Mouse (Mus musculus) 3T3-L1 (cell line): ENCODE results near the gene Dnaja2.

Experiments used
- DNase-seq: peaks from one replicate; pipeline ENCODE4 v3.0.0-alpha.2; 2015; ENCODE audit warnings: low read depth, low spot score

Gene Dnaja2

GRCm38 (mm10) chr8:85556986-85557600, 1.9 kb upstream of the Dnaja2 start:
- peak; percentile 39 for DNase-seq

- peak; percentile 73 for DNase-seq
Measured at GRCm38 (mm10) chr8:85554391-85555180, 558 bp downstream of the Dnaja2 start.

DNA sequence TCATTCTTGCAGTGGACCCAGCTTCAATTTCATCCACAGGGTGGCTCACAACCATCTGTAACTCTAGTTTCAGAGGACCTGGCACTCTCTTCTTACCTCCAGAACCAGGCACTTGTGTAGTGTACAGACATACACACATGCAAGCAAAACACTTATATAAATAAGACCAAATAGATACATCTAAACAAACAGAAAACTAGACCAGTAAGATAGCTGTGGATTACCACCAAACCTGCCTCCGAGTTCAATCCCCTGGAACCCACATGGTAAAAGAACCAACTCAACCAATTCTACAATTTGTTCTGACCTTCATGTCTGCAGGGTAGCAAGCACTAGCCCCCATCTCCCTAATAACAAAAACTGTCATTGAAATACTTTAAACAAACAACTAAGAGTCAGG, 3.2 kb downstream of the Dnaja2 start:
- DNase-seq = no peak

DNA sequence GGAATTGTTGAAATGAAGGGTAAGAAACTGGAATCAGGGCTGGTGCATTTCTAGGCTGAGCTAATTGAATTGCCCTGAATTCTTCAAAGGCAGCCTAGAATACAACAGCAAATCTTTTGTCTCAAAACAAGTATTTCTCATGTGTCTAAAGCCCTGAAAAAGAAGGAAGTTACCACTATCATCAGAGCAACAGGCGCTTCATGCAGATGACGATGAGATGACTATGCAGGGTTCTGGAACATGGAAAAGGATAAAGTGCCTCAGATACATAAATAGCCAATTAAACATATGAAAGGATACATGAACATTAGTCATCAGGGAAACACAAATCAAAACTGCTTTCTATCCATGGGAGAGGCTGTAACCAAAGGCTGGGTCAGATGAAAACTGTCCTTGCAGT, 18.8 kb downstream of the Dnaja2 start:
- DNase-seq = no peak

GRCm38 (mm10) chr8:85534163-85534562, 21.0 kb downstream of the Dnaja2 start:
- DNase-seq = no peak

DNA sequence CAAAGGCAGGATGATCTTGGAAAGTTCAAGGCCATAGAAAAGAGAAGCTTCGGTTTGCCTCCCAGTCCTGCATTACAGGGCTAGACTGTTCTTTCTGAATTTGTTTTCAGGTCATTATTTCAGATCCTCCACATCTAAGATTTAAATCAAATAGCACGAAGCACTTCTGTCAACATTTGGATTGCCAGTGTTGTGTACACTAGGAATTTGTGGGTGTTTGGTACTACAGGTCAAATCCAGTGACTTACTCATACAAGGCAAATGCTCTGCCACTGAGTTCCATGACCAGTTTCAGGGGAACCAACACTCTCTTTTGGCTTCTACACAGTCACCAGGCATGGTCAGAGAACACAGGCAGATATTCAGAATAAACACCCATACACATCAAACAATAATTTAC, 21.7 kb downstream of the Dnaja2 start:
- DNase-seq = no peak

GRCm38 (mm10) chr8:85532843-85533242, 22.3 kb downstream of the Dnaja2 start:
- peak; percentile 32 for DNase-seq

DNA sequence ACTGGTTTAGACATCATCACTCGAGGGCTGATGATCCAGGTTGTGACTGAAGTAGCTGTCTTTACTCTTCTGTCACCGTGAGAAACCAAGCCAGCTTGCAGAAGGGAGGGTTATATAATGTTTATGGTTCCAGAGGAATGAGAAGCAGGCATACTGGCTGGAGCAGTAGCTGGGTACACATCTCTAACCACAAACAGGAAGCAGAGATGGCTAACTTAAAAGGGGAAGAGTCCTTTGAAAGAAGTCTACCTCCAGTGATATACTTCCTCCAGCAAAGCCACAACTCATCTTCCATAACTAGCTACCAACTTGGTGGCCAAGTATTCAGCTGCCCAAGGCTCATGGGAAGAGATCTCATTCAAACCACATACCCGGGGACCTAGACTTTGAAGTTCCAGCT, 23.7 kb downstream of the Dnaja2 start:
- no peak for DNase-seq

DNA sequence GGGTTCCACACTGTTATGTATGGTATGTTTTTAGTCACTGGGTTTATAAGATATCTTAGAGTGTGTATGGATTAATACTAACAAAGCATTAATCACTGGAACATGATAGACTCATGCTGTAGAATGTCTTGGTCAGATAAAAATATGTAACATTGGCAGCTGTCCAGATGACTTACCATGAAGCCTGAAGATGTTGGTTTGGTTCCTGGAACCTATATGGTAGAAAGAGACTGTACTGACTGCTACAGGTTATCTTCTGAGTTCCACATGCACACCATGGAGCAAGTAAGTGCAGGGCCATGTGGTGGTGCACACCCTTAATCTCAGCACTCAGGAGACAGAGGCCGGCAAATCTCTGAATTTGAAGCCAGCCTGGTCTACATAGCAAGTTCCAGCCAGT, 24.4 kb downstream of the Dnaja2 start:
- DNase-seq = peak; percentile 65

- peak; percentile 83 for DNase-seq
Measured at GRCm38 (mm10) chr8:85528959-85529358, 26.2 kb downstream of the Dnaja2 start.

DNA sequence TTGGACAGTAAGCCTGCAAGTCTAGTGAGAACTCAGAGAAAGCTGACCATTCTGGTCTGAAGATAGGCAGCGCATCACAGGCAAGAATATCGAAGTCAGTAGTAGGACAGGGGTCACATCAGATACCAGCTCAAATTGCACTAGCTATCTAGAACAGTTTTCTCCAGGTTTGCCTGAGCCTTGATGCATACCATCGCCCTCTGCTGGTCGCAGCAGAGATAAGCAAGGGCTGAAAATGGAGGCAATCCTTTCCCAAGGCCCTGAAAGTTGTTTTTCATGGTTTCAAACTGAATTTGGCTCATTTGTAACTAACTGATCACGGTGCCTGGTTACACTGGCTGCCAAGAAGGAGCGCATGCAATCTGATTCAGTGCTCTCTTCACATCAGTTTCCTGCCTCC, 29.0 kb downstream of the Dnaja2 start:
- peak; percentile 78 for DNase-seq

DNA sequence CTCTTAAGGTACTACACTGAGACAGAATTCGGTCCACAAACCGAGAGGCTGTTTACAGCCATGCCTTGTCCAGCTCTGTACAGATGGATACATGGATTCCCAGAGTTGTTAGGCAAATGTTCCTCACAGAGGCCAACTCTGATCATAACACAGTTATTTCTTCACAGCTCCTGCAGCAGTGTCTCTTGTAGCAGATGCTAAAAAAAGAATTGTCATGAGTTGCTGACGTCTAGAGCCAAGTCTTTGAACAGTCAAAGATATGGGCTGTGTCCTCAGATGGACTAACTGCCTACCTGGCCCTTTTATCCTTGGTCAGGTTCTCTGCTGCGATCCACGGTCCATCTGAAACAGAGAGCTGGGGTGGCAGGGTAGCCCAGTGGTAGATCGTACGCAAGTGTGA, 31.1 kb downstream of the Dnaja2 start:
- no peak for DNase-seq

- no peak for DNase-seq
Measured at GRCm38 (mm10) chr8:85521332-85521731, 33.8 kb downstream of the Dnaja2 start.

DNA sequence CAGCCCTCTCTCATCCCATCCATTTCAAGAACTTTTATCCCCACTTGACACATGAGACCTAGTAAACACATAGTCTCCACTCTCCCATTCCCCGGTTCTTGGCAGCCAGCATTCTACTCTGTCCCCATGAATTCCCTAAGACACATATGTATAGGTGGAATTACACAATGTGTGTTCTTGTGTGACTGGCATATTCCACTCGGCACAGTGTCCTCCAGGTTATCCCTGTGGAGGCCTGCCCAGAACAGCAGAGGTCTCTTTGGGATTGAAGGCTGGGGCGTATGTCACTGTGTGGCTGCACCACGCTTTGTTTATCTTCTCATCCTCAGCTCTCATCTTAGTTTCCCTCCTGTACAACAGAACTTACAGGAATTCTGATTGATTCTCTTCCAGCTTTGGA, 34.6 kb downstream of the Dnaja2 start:
- DNase-seq = no peak

GRCm38 (mm10) chr8:85517956-85518355, 37.2 kb downstream of the Dnaja2 start:
- no peak for DNase-seq

DNA sequence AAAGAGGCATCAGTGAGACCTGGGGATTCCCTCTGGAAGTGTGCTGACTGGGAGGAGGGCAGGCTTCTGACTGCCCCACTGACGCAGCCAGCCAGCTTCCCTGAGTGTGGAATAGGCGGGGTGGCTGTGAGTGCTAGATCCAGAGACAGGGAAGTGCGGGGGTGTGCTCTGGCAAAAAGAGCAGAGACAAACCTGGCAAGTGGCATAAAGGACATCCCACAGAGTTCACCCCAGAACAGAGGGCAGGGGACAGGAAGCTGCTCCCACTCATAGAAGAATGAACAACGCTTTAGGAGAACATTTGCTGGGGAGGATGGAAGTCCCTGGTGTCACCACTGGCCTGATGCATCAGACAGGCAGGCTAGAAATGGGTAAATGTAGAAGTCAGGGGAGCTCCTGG, 37.8 kb downstream of the Dnaja2 start:
- DNase-seq = no peak

DNA sequence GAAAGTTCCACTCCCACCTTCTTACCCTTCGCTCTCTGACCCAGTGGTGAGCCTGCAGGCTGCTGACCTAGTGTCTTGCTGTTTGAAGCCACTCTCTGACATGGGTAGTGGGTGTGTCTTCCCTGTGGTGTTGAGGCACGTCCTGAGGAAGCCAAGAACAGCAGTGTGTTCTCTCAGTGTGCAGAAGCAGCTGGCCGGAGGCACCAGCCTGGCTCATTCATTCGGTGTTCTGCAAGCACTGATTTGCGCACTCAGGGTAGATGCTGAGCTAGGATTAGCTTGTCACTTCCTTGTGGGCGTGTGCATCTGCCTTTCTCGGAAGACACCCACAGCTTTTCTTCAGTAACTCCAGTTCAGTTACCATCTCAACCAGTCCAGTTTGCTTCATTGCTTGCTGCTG, 39.8 kb downstream of the Dnaja2 start:
- no peak for DNase-seq

DNA sequence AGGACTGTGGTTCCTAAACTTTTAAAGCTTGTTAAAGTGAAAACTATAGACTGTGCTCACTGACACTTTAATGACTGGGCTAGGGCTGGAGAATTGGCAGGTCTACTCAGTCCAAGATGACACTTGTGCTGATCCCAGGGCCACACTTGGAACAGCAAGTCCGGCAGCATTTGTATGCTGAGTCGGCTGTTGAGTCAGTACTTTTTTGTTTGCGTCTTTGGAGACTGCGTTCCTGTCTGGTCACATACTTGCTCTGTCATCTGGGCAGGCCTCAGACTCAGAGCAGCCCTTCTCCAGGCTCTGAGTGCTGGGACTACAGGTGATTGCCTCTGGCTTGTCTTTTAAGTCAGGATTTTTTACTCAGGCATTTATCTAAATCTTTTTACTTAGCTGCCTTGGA, 41.9 kb downstream of the Dnaja2 start:
- no peak for DNase-seq

- DNase-seq = no peak
Measured at GRCm38 (mm10) chr8:85512234-85512633, 42.9 kb downstream of the Dnaja2 start.

GRCm38 (mm10) chr8:85508661-85509060, 46.5 kb downstream of the Dnaja2 start:
- DNase-seq = no peak

DNA sequence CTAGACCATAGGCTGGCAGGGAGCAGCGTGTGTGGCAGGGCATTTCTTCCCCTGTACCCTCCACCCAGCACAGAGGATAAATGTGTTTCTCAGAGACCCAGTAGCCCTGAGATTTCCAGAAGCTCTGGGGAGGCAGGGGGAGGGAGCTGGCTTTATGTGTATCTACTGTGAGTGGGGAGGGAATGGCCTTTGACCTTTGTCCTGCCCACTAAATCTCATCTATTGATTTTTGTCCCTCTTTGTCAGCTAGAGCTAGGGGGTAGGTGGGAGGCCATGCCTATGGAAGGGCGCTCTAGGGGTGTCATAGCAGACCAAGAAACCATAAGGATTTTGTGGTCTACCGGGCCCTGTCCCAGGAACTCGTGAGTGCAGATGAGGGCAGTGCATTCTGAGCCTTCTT, 48.5 kb downstream of the Dnaja2 start:
- DNase-seq = no peak

DNA sequence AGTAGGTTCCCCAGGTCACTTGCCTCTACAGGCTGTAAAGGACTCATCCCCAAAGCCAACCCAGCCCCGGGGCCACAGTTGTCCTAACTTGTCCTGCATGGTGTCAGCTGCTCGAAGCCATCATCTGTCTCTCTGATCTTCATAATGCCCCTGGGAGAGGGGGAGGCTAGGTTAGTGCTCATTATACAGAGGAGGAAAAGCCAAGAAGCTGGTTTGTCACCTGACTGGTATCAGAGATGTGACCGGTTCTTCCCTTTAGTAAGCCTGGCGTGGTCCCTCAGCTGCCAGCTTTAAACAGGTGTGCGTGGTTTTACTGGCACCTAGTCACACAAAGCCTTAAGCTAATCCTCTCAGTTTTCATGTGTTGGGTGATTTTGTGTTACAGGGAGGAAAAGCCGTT, 50.4 kb downstream of the Dnaja2 start:
- no peak for DNase-seq

GRCm38 (mm10) chr8:85503065-85503464, 52.1 kb downstream of the Dnaja2 start:
- DNase-seq = no peak
